In genomic region chr8:106017130-106017529, GRCm38 (mm10) we compare ENCODE assay signal across 25 mouse cellular contexts. TPM values are rescaled to one million over a fixed set of nuclear protein-coding genes. Genes with fewer than 3 reads are reported as not detected.
DNase-seq lines count a peak whose midpoint lies in the region; ATAC-seq and TF ChIP-seq lines count a peak whose summit lies in the region.
"Had no signal": no experiment of that assay in that cellular context is flagged by ENCODE, and none has a peak within 500 bp of the region (broad histone marks: within the 10 kb centered on the region; RNA-seq: fewer than 3 reads in every experiment).

No protein-coding gene starts in this region.

- no peak for TF ChIP-seq CTCF in stomach, postnatal 0 days (IDR thresholded peaks at IDR 0.05; ENCODE audit: low read depth)

- 84% methylated on average over 7 of the region's 7 CpGs for WGBS in stomach, postnatal 0 days

- DNase-seq in naive thymus-derived CD4-positive, alpha-beta T cell, adult 2 months (ENCODE audit: low read depth): peak; percentile 51
- peak; percentile 71 for DNase-seq in thymus, postnatal 14 days
- no peak for DNase-seq in right cerebral cortex, postnatal 36 days (ENCODE audit: low spot score in 2 of 2)
- DNase-seq in urinary bladder, postnatal 4 days (ENCODE audit: low spot score in 2 of 2): no peak
- no peak for DNase-seq in stomach, postnatal 0 days (ENCODE audit: low spot score)
- DNase-seq: adrenal gland, adult 2 months; cerebellum, adult 2 months; embryo, embryonic 11 days; heart, postnatal 10 days; lung, postnatal 14 days; right cerebral cortex, postnatal 14 days had no signal

- H3K27ac ChIP-seq in stomach, postnatal 0 days (replicated peaks): no peak overlapping the region
- H3K27ac ChIP-seq: hindbrain, postnatal 0 days; left cerebral cortex, adult 2 months; limb, embryonic 12.5 days; midbrain, embryonic 12.5 days had no signal

- TF ChIP-seq EP300 in stomach, postnatal 0 days (optimal IDR thresholded peaks at IDR 0.05): no peak

- H3K36me3 ChIP-seq in stomach, postnatal 0 days (ENCODE audit: control insufficient read depth, insufficient read depth, low read length): peaks cover 3% of the 10 kb centered on the region

- H3K27me3 ChIP-seq in stomach, postnatal 0 days (ENCODE audit: control insufficient read depth, insufficient read depth, low read length): no peaks in the 10 kb centered on the region
- H3K27me3 ChIP-seq: limb, embryonic 12.5 days; midbrain, embryonic 12.5 days had no signal

- peak; percentile 67 for ATAC-seq in CD4-positive, CD25-positive, alpha-beta regulatory T cell, adult 4 months
- peak; percentile 48; the same call in 1 of the 2 replicates for ATAC-seq in erythroblast, adult 5-6 weeks (replicated peaks; ENCODE audit: low FRiP score, poor library complexity, severe bottlenecking)
- no peak for ATAC-seq in megakaryocyte-erythroid progenitor cell, adult 5-6 weeks (replicated peaks; ENCODE audit: low FRiP score, low TSS enrichment, poor library complexity, severe bottlenecking)
- ATAC-seq in stomach, postnatal 0 days (ENCODE audit: low FRiP score, low TSS enrichment): no peak
- ATAC-seq: forebrain, embryonic 16.5 days; hindbrain, postnatal 0 days had no signal

- no peaks in the 10 kb centered on the region for H3K4me1 ChIP-seq in stomach, postnatal 0 days (replicated peaks; ENCODE audit: control insufficient read depth, insufficient read depth)
- H3K4me1 ChIP-seq: limb, embryonic 12.5 days had no signal

- H3K9me3 ChIP-seq in stomach, postnatal 0 days (ENCODE audit: control insufficient read depth, low read length): no peaks in the 10 kb centered on the region
- H3K9me3 ChIP-seq: limb, embryonic 12.5 days; midbrain, embryonic 12.5 days had no signal

- H3K4me3 ChIP-seq in stomach, postnatal 0 days (ENCODE audit: low read depth, low read length): no peak overlapping the region
- H3K4me3 ChIP-seq: left cerebral cortex, adult 2 months; limb, embryonic 12.5 days; midbrain, embryonic 12.5 days had no signal

- no peak overlapping the region for H3K4me2 ChIP-seq in stomach, postnatal 0 days (replicated peaks; ENCODE audit: low read depth)
- H3K4me2 ChIP-seq: limb, embryonic 12.5 days; midbrain, embryonic 12.5 days had no signal

- H3K9ac ChIP-seq in stomach, postnatal 0 days (ENCODE audit: low read length): no peak overlapping the region
- H3K9ac ChIP-seq: limb, embryonic 12.5 days; midbrain, embryonic 12.5 days had no signal

RNA-seq across cellular contexts. Expression of gene Ddx28, which starts 5.4 kb away (rescaled TPM):
- polyA plus RNA-seq in CD4-positive, CD25-positive, alpha-beta regulatory T cell, adult 4 months (2017; shearing (Covaris generic)): 10 to 100 TPM in 1 of 2 experiments, 1 to 10 TPM in 1; 8.4 to 13.2 TPM
- total RNA-seq in erythroblast, adult 5-6 weeks (2015; ENCODE audit: low replicate concordance): 0.77 and 1.3 TPM in 2 replicates
- total RNA-seq in erythroblast, adult 5-6 weeks (2017; ENCODE audit: low replicate concordance): 1.9 and 6.6 TPM in 2 replicates
- 11.6 and 18.3 TPM in 2 replicates for total RNA-seq in megakaryocyte-erythroid progenitor cell, adult 5-6 weeks (2014; fragmentation: Nextera tagmentation)
- total RNA-seq in megakaryocyte-erythroid progenitor cell, adult 5-6 weeks (2017): 11.8 and 14.4 TPM in 2 replicates
- 9.2 and 10.0 TPM in 2 replicates for polyA plus RNA-seq in stomach, postnatal 0 days (2015; fragmentation: Nextera tagmentation; extraction: Ambion mirVana)

RNA-seq across cellular contexts. Expression of gene Dpep2nb, which starts 11.4 kb away (rescaled TPM):
- not detected for polyA plus RNA-seq in CD4-positive, CD25-positive, alpha-beta regulatory T cell, adult 4 months (2017; shearing (Covaris generic))
- not detected in 2 replicates for total RNA-seq in erythroblast, adult 5-6 weeks (2015; ENCODE audit: low replicate concordance)
- total RNA-seq in erythroblast, adult 5-6 weeks (2017; ENCODE audit: low replicate concordance): not detected in 2 replicates
- not detected in 2 replicates for total RNA-seq in megakaryocyte-erythroid progenitor cell, adult 5-6 weeks (2014; fragmentation: Nextera tagmentation)
- not detected in 2 replicates for total RNA-seq in megakaryocyte-erythroid progenitor cell, adult 5-6 weeks (2017)
- not detected in 2 replicates for polyA plus RNA-seq in stomach, postnatal 0 days (2015; fragmentation: Nextera tagmentation; extraction: Ambion mirVana)
- total RNA-seq: adrenal gland, adult 2 months; gastrocnemius, adult 18-20 months; heart, postnatal 10 days; hindbrain, postnatal 0 days; layer of hippocampus, adult 18-20 months; left cerebral cortex, adult 2 months had no signal
- polyA plus RNA-seq: adrenal gland, adult 2 months; brain, embryonic 14.5 days; cerebellum, adult 2 months; forebrain, embryonic 16.5 days; hindbrain, postnatal 0 days; limb, embryonic 12.5 days; liver, embryonic 16.5 days had no signal

RNA-seq across cellular contexts. Expression of gene Dus2, which starts 26.0 kb away (rescaled TPM):
- polyA plus RNA-seq in CD4-positive, CD25-positive, alpha-beta regulatory T cell, adult 4 months (2017; shearing (Covaris generic)): 10 to 100 TPM; 24.3 to 30.5 TPM
- total RNA-seq in erythroblast, adult 5-6 weeks (2015; ENCODE audit: low replicate concordance): 3.7 and 6.3 TPM in 2 replicates
- 5.9 and 8.9 TPM in 2 replicates for total RNA-seq in erythroblast, adult 5-6 weeks (2017; ENCODE audit: low replicate concordance)
- 23.0 and 28.9 TPM in 2 replicates for total RNA-seq in megakaryocyte-erythroid progenitor cell, adult 5-6 weeks (2014; fragmentation: Nextera tagmentation)
- total RNA-seq in megakaryocyte-erythroid progenitor cell, adult 5-6 weeks (2017): 13.8 and 22.5 TPM in 2 replicates
- polyA plus RNA-seq in stomach, postnatal 0 days (2015; fragmentation: Nextera tagmentation; extraction: Ambion mirVana): 8.1 and 8.3 TPM in 2 replicates

RNA-seq across cellular contexts. Expression of gene Dpep3, which starts 37.9 kb away (rescaled TPM):
- polyA plus RNA-seq in CD4-positive, CD25-positive, alpha-beta regulatory T cell, adult 4 months (2017; shearing (Covaris generic)): not detected
- not detected in 2 replicates for total RNA-seq in erythroblast, adult 5-6 weeks (2015; ENCODE audit: low replicate concordance)
- not detected in 2 replicates for total RNA-seq in erythroblast, adult 5-6 weeks (2017; ENCODE audit: low replicate concordance)
- total RNA-seq in megakaryocyte-erythroid progenitor cell, adult 5-6 weeks (2014; fragmentation: Nextera tagmentation): not detected in 2 replicates
- total RNA-seq in megakaryocyte-erythroid progenitor cell, adult 5-6 weeks (2017): not detected in 2 replicates
- polyA plus RNA-seq in stomach, postnatal 0 days (2015; fragmentation: Nextera tagmentation; extraction: Ambion mirVana): not detected in 2 replicates
- total RNA-seq: adrenal gland, adult 2 months; gastrocnemius, adult 18-20 months; heart, postnatal 10 days; hindbrain, postnatal 0 days; layer of hippocampus, adult 18-20 months; left cerebral cortex, adult 2 months had no signal
- polyA plus RNA-seq: brain, embryonic 14.5 days; cerebellum, adult 2 months; forebrain, embryonic 16.5 days; hindbrain, postnatal 0 days; kidney, embryonic 14.5 days; limb, embryonic 12.5 days; liver, embryonic 16.5 days; midbrain, embryonic 12.5 days; stomach, embryonic 14.5 days had no signal

RNA-seq across cellular contexts. Expression of gene Nfatc3, which starts 41.5 kb away (rescaled TPM):
- 10 to 100 TPM; 28.1 to 32.3 TPM for polyA plus RNA-seq in CD4-positive, CD25-positive, alpha-beta regulatory T cell, adult 4 months (2017; shearing (Covaris generic))
- 52.2 and 56.7 TPM in 2 replicates for total RNA-seq in erythroblast, adult 5-6 weeks (2015; ENCODE audit: low replicate concordance)
- total RNA-seq in erythroblast, adult 5-6 weeks (2017; ENCODE audit: low replicate concordance): 24.5 and 32.7 TPM in 2 replicates
- total RNA-seq in megakaryocyte-erythroid progenitor cell, adult 5-6 weeks (2014; fragmentation: Nextera tagmentation): 102 and 103 TPM in 2 replicates
- total RNA-seq in megakaryocyte-erythroid progenitor cell, adult 5-6 weeks (2017): 35.0 and 35.3 TPM in 2 replicates
- 2.5 TPM in 2 replicates for polyA plus RNA-seq in stomach, postnatal 0 days (2015; fragmentation: Nextera tagmentation; extraction: Ambion mirVana)

Comparison
In these comparisons a context has a peak if more than half of its experiments do, and no peak if none do; other contexts are left out.
1. ATAC-seq: peak in CD4-positive, CD25-positive, alpha-beta regulatory T cell, adult 4 months (single experiment) and erythroblast, adult 5-6 weeks (single experiment); none in megakaryocyte-erythroid progenitor cell, adult 5-6 weeks (single experiment) and stomach, postnatal 0 days (single experiment).
2. DNase-seq: peak in naive thymus-derived CD4-positive, alpha-beta T cell, adult 2 months (single experiment) and thymus, postnatal 14 days (single experiment); none in right cerebral cortex, postnatal 36 days (0 of 2), urinary bladder, postnatal 4 days (0 of 2) and stomach, postnatal 0 days (single experiment).